Mouse (Mus musculus): ENCODE data around the gene Igfbp6.

The Igfbp6 gene

GRCm38 (mm10) chr15:102175736-102176319 is 31.7 kb downstream of the Igfbp6 start:
- no peak for DNase-seq (ENCODE audit: low read depth, low spot score)

- DNase-seq (ENCODE audit: low read depth, low spot score), result no peak
Observed at GRCm38 (mm10) chr15:102176571-102177316, 32.6 kb downstream of the Igfbp6 start.

GRCm38 (mm10) chr15:102177417-102177816 is 33.3 kb downstream of the Igfbp6 start:
- no peak for DNase-seq (ENCODE audit: low read depth, low spot score)

GRCm38 (mm10) chr15:102178279-102178678 is 34.1 kb downstream of the Igfbp6 start:
- DNase-seq (ENCODE audit: low read depth, low spot score), result peak; percentile 88

DNA sequence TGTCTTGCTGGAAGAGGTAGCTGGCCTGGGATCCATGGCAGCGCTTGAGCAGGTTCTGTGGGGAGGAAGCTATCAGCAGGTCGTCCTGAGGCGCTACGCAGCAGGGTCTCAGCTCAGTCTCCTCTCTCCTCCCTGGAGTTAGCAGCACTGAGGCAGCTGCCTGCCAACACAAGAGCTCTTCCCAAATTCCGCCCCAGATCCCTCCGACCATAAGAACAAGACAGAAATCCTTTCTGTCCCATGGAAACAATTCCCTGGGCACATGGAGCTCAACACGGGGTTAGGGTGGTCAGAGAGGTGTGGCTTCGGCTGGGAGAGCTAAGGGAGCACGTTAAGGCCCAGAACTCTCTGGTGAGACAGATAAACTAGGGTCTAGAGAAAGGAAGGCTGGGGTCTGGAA is 34.9 kb downstream of the Igfbp6 start:
- DNase-seq (ENCODE audit: low read depth, low spot score), result no peak

GRCm38 (mm10) chr15:102179924-102180323 is 35.8 kb downstream of the Igfbp6 start:
- DNase-seq (ENCODE audit: low read depth, low spot score), result no peak

DNA sequence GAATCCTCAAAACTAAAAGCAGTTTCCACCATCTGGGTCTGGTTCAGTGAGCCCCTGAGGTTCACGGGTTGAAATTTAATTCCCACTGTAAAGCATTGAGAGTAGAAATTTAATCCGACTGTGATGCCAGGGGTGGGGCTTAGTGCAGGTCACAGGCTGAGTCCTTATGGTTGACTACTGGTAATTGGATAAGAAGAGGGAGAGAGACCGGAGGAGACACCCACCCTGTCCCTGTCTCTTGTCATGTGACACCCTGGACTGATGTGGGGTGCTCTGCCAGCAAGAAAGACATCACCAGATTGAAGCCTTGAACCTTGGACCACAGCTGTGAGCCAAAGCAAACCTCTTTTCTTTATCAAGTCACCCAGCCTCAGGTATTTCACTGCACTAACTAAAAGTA is 38.9 kb downstream of the Igfbp6 start:
- no peak for DNase-seq (ENCODE audit: low read depth, low spot score)

GRCm38 (mm10) chr15:102186239-102186638 is 42.1 kb downstream of the Igfbp6 start:
- no peak for DNase-seq (ENCODE audit: low read depth, low spot score)

DNA sequence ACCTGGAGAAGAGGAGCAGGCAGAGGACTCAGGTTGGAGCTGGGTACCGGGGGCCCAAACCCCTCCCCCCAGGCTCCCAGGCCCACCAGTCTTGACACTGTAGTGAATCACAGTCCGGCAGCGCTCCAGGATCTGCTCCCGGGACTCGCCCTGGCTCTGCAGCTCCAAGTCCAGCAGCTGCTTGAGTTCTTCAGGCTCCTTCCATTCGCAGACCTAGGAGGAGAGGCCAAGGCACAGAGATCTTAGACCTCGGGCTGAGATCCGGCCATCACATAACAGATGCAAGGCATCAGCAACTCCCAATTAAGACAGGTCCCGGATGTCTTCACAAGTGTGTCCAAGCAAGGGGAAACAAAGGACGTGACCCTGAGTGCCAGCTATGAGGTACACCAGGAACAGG is 43.9 kb downstream of the Igfbp6 start:
- no peak for DNase-seq (ENCODE audit: low read depth, low spot score)

DNA sequence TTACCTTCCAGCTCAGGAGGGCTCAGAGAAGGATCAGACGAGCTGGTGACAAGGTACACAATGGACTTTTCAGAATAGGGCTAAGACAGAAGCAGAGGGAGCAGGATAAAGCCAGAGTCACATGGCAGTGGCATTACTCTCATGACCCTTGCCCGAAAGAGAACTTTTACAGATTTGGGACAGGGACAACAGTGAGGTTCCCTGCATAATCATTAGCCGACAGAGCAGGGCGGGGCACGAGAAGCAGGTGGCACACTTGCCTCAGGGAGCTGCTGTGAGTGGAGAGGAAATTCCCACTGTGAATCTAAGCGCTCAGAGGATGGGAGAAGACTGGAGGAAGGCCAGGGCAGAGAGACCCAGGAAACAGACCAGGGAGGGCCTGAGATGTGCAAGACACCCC is 44.7 kb downstream of the Igfbp6 start:
- DNase-seq (ENCODE audit: low read depth, low spot score), result no peak

- DNase-seq (ENCODE audit: low read depth, low spot score), result no peak
Observed at GRCm38 (mm10) chr15:102191699-102192098, 47.5 kb downstream of the Igfbp6 start.

- DNase-seq (ENCODE audit: low read depth, low spot score), result no peak
Observed at GRCm38 (mm10) chr15:102192271-102192812, 48.2 kb downstream of the Igfbp6 start.

DNA sequence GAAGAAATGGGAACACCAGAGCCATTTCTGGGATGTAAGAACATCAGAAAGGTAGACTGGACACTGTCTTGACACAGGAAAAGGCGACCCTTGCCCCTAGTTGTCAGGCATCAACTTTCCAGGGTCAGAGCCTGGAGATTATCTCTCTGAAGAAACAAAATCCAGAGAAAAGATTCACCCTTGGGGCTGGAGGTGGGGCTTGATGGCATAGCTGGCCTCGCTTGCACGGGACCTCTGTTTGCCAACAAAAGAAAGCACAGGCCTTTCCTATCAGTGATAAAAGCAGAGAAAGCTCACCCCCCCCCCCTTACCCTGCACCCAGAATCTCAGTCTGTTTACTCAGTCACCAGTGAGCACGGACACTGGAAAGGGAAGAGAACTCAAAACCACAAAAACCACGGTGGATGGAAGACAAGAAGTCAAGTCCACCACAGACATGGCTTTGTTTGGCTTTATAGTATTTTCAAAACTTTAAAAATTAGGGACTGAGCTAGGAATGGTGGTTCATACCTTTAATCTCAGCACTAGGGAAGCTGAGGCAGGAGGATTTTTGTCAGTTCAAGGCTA is 48.7 kb downstream of the Igfbp6 start:
- no peak for DNase-seq (ENCODE audit: low read depth, low spot score)

GRCm38 (mm10) chr15:102193652-102194051 is 49.5 kb downstream of the Igfbp6 start:
- DNase-seq (ENCODE audit: low read depth, low spot score), result no peak

DNA sequence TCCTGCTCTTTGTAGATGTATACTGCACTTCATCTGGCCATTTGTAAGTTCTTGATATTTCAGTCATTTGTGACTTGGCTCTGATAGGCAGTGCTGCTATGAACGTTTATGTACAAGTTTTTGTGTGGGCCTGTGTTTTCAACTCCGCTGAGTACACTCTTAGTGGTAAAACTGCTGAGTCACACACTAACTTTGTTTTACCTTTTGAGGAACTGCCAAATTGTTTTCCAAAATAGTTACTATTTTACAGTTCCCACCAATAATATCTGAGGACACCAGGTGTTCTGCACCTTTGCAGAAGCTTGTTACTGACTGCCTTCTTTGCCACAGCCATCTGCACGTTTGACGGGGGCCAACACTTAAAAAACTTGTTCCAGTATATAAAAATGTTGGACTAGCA is 50.3 kb downstream of the Igfbp6 start:
- DNase-seq (ENCODE audit: low read depth, low spot score), result no peak

DNA sequence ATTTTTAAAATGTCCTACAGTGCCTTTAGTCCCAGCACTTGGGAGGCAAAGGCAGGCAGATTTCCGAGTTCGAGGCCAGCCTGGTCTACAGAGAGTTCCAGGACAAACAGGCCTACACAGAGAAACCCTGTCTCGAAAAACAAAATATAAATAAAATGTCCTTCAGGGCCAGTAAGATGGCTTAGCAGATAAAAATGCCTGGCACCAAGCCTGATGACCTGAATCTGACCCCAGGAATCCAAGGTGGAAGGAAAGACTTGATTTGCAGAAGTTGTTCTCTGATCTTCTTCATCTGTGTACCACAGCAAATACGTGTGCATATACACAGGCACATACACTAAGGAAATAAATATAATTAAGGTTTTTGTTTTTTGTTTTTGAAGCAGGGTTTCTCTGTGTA is 51.2 kb downstream of the Igfbp6 start:
- DNase-seq (ENCODE audit: low read depth, low spot score), result no peak

GRCm38 (mm10) chr15:102198841-102199240 is 54.7 kb downstream of the Igfbp6 start:
- peak; percentile 51 for DNase-seq (ENCODE audit: low read depth, low spot score)

All from brain, adult 2 months (tissue).